Mouse (Mus musculus) midbrain, embryonic 10.5 days (tissue): ENCODE results near the gene Abcb8. TPM values are rescaled to one million over a fixed set of nuclear protein-coding genes. Genes with fewer than 3 reads are reported as not detected.

ENCODE experiments used
- DNase-seq: peaks from one replicate; pipeline ENCODE4 v3.0.0-alpha.2; 2017; ENCODE audit warnings: low spot score
- H3K27ac ChIP-seq: fragments of 300-500 bp; sonication (generic); replicated peaks from 2 replicates; pipeline ENCODE4 v1.5.1; 2016; ENCODE audit warnings: mild to moderate bottlenecking
- H3K27me3 ChIP-seq: fragments of 300-500 bp; sonication (generic); 2 replicates; pipeline ENCODE4 v1.6.1; 2016; ENCODE audit warnings: low read depth, mild to moderate bottlenecking; ENCODE audit not compliant: poor library complexity, severe bottlenecking
- H3K36me3 ChIP-seq: fragments of 300-500 bp; sonication (generic); 2 replicates; pipeline ENCODE4 v1.6.1; 2016; ENCODE audit warnings: mild to moderate bottlenecking, moderate library complexity
- H3K4me1 ChIP-seq: fragments of 300-500 bp; sonication (generic); 2 replicates; pipeline ENCODE4 v1.6.1; 2016
- H3K4me3 ChIP-seq: fragments of 300-500 bp; sonication (generic); 2 replicates; pipeline ENCODE4 v1.5.1; 2016; ENCODE audit warnings: mild to moderate bottlenecking, moderate library complexity
- H3K9me3 ChIP-seq: fragments of 300-500 bp; sonication (generic); replicated peaks from 2 replicates; pipeline ENCODE4 v1.6.1; 2016; ENCODE audit warnings: mild to moderate bottlenecking
- WGBS: fragments of 180-500 bp; shearing (Covaris S2); methylation state at CpG from one replicate; pipeline ENCODE4 v1.1.7; 2016; 5-methylcytosine and 5-hydroxymethylcytosine counted together
- polyA plus RNA-seq: library from polyadenylated mRNA; unstranded; fragments of >200 nt; fragmentation: Nextera tagmentation; extraction: Ambion mirVana; gene quantifications from 2 replicates; pipeline ENCODE4 v1.2.1, GENCODE M21; 2016

Gene Abcb8
- polyA plus RNA-seq, 1 experiment from 2014 or later: 64.6 TPM

DNA sequence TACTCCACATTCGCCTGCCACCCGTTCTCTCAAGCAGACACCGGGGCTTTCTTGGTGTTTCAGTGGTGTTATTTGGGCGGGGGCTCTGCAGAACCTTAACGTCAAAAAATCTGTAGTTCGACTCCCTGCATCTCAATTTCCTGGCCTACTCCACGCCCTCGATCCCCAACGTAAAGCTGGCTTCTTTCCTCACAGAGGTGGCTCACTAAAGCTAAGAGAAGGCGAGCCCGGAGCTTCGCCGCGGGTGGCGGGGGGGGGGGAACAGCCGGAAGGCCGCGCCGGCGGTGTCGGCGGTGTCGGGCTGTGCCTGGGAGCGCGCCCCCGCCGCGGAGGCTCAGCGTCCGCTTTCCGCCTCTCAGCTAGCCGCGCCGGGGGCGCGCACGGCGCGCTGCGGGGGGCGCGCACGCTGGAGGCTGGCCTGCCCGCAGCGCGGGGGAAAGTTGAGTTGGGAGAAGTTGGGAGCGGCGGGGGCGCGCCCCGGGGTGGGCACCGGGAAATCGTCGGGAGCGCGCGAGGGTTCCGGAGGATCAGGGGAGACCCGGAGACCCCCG is 31.5 kb downstream of the Abcb8 start:
- H3K4me3 ChIP-seq: peak overlapping the region; percentile 76
- H3K36me3 ChIP-seq: peaks cover 21% of the 10 kb centered on the region
- peaks cover 72% of the 10 kb centered on the region for H3K4me1 ChIP-seq

GRCm38 (mm10) chr5:24425421-24426036 is 32.1 kb downstream of the Abcb8 start:
- Histone ChIP-seq H3K9me3 (no peaks in the 10 kb centered on the region), H3K27me3 (peaks cover 29% of the 10 kb centered on the region), H3K27ac (peak overlapping the region; percentile 88), H3K4me3 (peak overlapping the region; percentile 76), H3K4me1 (peaks cover 72% of the 10 kb centered on the region), H3K36me3 (peaks cover 21% of the 10 kb centered on the region)
- WGBS: 0% methylated on average over 29 of the region's 30 CpGs
- DNase-seq: no peak

More for the DNA sequence above, 31.5 kb downstream of the Abcb8 start:
- no peaks in the 10 kb centered on the region for H3K9me3 ChIP-seq
- H3K27me3 ChIP-seq: peaks cover 29% of the 10 kb centered on the region
- DNase-seq: peak; percentile 84
- peak overlapping the region; percentile 88 for H3K27ac ChIP-seq
- WGBS: 1% methylated on average over 53 of the region's 60 CpGs

DNA sequence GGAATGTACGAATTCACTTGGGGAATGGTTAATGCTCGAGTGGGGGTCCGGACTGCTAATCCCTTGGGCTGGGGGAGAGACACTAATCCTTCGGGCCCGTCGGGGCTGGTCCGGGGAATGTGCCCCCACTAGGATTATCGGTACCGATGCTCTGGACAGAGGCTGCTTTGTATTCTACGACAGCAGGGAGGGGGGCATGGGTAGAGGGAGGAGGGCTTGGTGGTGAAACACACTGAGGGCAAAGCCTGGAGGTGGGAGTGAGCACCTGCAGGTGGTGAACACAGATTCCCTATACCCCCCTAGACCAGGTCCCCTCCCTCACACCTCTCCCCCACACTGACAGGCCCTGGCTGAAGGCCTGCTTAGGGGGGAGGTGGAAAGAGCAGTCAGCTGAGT is 32.6 kb downstream of the Abcb8 start:
- Histone ChIP-seq H3K27me3 (peaks cover 29% of the 10 kb centered on the region), H3K9me3 (no peaks in the 10 kb centered on the region), H3K27ac (peak overlapping the region; percentile 88), H3K36me3 (peaks cover 21% of the 10 kb centered on the region), H3K4me3 (peak overlapping the region; percentile 76), H3K4me1 (peaks cover 72% of the 10 kb centered on the region)
- WGBS: 0% methylated on average over 10 of the region's 10 CpGs
- DNase-seq: peak; percentile 53

GRCm38 (mm10) chr5:24426556-24427284 is 33.3 kb downstream of the Abcb8 start:
- H3K27ac ChIP-seq: peak overlapping the region; percentile 88
- H3K36me3 ChIP-seq: peaks cover 27% of the 10 kb centered on the region
- H3K27me3 ChIP-seq: peaks cover 29% of the 10 kb centered on the region
- H3K9me3 ChIP-seq: no peaks in the 10 kb centered on the region
- H3K4me3 ChIP-seq: peak overlapping the region; percentile 76
- peaks cover 72% of the 10 kb centered on the region for H3K4me1 ChIP-seq
- WGBS: 9% methylated on average over 9 of the region's 9 CpGs
- DNase-seq: no peak

GRCm38 (mm10) chr5:24427285-24427633 is 33.8 kb downstream of the Abcb8 start:
- H3K27ac ChIP-seq: no peak overlapping the region; the same call in 1 of the 2 replicates
- peaks cover 66% of the 10 kb centered on the region for H3K4me1 ChIP-seq

DNA sequence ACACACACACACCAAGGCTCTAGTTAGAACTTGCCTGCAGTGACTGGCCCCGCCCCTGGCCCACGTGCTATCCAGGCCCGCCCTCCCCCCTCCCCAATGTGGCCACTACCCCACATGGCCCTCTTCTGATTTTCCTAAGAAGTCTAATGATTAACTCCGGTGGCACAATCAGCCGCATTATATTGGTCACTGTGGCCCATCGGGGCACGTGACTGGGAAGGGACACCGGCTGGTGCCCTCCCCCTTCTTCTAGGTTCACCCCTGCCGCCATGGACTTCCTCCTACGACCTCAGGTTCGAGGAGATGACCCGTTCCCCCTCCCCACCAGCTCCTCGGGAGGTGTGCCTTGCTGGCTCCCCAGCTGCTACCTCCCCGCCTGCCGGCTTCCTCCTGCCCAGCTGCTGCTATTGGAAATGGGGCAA is 34.5 kb downstream of the Abcb8 start:
- Histone ChIP-seq H3K36me3 (peaks cover 40% of the 10 kb centered on the region), H3K27ac (peak overlapping the region; percentile 65; the same call in 1 of the 2 replicates), H3K9me3 (no peaks in the 10 kb centered on the region), H3K4me3 (peak overlapping the region; percentile 76), H3K4me1 (peaks cover 59% of the 10 kb centered on the region), H3K27me3 (peaks cover 29% of the 10 kb centered on the region)
- peak; percentile 42 for DNase-seq
- WGBS: 4% methylated on average over 15 of the region's 15 CpGs

More at GRCm38 (mm10) chr5:24427285-24427633, 33.8 kb downstream of the Abcb8 start:
- no peaks in the 10 kb centered on the region for H3K9me3 ChIP-seq
- peaks cover 32% of the 10 kb centered on the region for H3K36me3 ChIP-seq
- peaks cover 29% of the 10 kb centered on the region for H3K27me3 ChIP-seq
- H3K4me3 ChIP-seq: peak overlapping the region; percentile 76
- no peak for DNase-seq
- WGBS: 12% methylated on average over 12 of the region's 12 CpGs

GRCm38 (mm10) chr5:24428596-24428995 is 35.1 kb downstream of the Abcb8 start:
- H3K36me3 ChIP-seq: peaks cover 46% of the 10 kb centered on the region
- 9% methylated on average over 9 of the region's 9 CpGs for WGBS
- H3K4me1 ChIP-seq: peaks cover 58% of the 10 kb centered on the region
- peaks cover 29% of the 10 kb centered on the region for H3K27me3 ChIP-seq
- no peak for DNase-seq
- no peaks in the 10 kb centered on the region for H3K9me3 ChIP-seq
- H3K27ac ChIP-seq: peak overlapping the region; percentile 65; the same call in 1 of the 2 replicates
- peak overlapping the region; percentile 76 for H3K4me3 ChIP-seq

DNA sequence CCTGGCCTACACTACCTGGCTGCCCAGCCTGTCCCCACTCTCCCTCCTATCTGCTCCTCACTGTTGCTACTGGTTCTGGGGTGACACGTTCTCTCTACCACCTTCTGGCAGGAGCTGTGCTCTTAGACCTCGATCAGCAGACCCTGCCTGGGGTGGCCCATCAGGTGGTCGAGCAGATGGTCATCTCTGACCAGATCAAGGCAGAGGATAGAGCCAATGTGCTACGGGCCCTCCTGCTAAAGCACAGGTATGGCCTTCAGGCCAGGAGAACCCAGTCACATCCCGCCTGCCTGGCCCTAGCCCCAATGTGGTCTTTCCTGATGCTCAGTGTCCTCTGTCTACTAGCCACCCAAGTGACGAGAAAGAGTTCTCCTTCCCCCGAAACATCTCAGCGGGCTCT is 40.5 kb downstream of the Abcb8 start:
- no peak overlapping the region for H3K27ac ChIP-seq
- H3K36me3 ChIP-seq: peaks cover 96% of the 10 kb centered on the region
- H3K27me3 ChIP-seq: 0 out of 2 replicates have a peak, but pooled peaks cover 3% of the 10 kb centered on the region
- H3K4me3 ChIP-seq: no peak overlapping the region
- H3K9me3 ChIP-seq: no peaks in the 10 kb centered on the region
- no peak for DNase-seq
- 89% methylated on average over 8 of the region's 8 CpGs for WGBS
- H3K4me1 ChIP-seq: peaks cover 5% of the 10 kb centered on the region

- 97% methylated on average over 8 of the region's 8 CpGs for WGBS
- H3K4me1 ChIP-seq: peaks cover 29% of the 10 kb centered on the region
- H3K36me3 ChIP-seq: peaks cover 75% of the 10 kb centered on the region
- H3K27me3 ChIP-seq: no peaks in the 10 kb centered on the region
- DNase-seq: no peak
- H3K9me3 ChIP-seq: no peaks in the 10 kb centered on the region
- H3K27ac ChIP-seq: no peak overlapping the region
- no peak overlapping the region for H3K4me3 ChIP-seq
These were observed 47.7 kb downstream of the Abcb8 start for GRCm38 (mm10) chr5:24441187-24441586.

- Histone ChIP-seq H3K9me3 (no peaks in the 10 kb centered on the region), H3K27ac (no peak overlapping the region), H3K36me3 (peaks cover 66% of the 10 kb centered on the region), H3K4me1 (peaks cover 37% of the 10 kb centered on the region), H3K4me3 (no peak overlapping the region), H3K27me3 (no peaks in the 10 kb centered on the region)
- 94% methylated on average over 9 of the region's 9 CpGs for WGBS
- no peak for DNase-seq
These were observed 48.6 kb downstream of the Abcb8 start for GRCm38 (mm10) chr5:24442029-24442428.

- 92% methylated on average over 7 of the region's 7 CpGs for WGBS
- no peaks in the 10 kb centered on the region for H3K9me3 ChIP-seq
- H3K27ac ChIP-seq: no peak overlapping the region
- H3K36me3 ChIP-seq: peaks cover 58% of the 10 kb centered on the region
- DNase-seq: no peak
- H3K27me3 ChIP-seq: 0 out of 2 replicates have a peak, but pooled peaks cover under 1% of the 10 kb centered on the region
- peaks cover 49% of the 10 kb centered on the region for H3K4me1 ChIP-seq
- H3K4me3 ChIP-seq: 0 out of 2 replicates have a peak overlapping the region, but pooled peaks have one; percentile 3
These were observed 49.7 kb downstream of the Abcb8 start for GRCm38 (mm10) chr5:24443204-24443603.

DNA sequence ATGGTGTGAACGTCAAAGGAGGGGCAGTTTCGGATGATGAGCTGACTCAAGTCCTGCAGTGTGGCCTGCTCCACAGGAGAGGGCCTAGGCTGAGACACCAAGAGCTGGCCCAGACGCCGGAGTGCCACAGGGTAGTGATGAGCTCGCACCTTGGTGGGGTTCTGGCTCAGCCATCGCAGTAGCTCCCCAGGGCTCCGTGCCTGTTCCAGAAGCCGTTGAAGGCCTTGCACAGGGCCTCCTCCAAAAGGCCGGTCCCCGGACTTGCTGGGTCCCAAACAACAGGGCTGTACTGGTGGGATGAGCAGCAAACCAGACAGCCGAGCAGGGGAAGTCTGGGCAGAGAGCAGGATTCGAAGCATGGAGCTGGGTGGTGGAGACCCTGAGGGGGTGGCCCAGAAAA is 50.5 kb downstream of the Abcb8 start:
- Histone ChIP-seq H3K27ac (peak overlapping the region; percentile 97), H3K4me1 (peaks cover 49% of the 10 kb centered on the region), H3K9me3 (no peaks in the 10 kb centered on the region), H3K36me3 (peaks cover 51% of the 10 kb centered on the region), H3K4me3 (peak overlapping the region; percentile 96), H3K27me3 (peaks cover 7% of the 10 kb centered on the region)
- WGBS: 89% methylated on average over 12 of the region's 12 CpGs
- no peak for DNase-seq
